Mouse (Mus musculus): ENCODE results near the gene Cacna1a.
"Not testable (repeated sequence)": the region's sequence is repeated elsewhere in the genome, so short reads cannot be mapped to it uniquely, and the experiment has no call there.

Gene Cacna1a

GRCm38 (mm10) chr8:84471271-84471995 lies 83.2 kb downstream of the Cacna1a start:
- peak; percentile 26 for DNase-seq (ENCODE audit: low read depth, low spot score)

GRCm38 (mm10) chr8:84474456-84474855 lies 86.2 kb downstream of the Cacna1a start:
- peak; percentile 22 for DNase-seq (ENCODE audit: low read depth, low spot score)

GRCm38 (mm10) chr8:84477341-84477740 lies 89.1 kb downstream of the Cacna1a start:
- DNase-seq (ENCODE audit: low read depth, low spot score): no peak

- DNase-seq (ENCODE audit: low read depth, low spot score): no peak
Observed at GRCm38 (mm10) chr8:84483004-84483403, 94.8 kb downstream of the Cacna1a start.

GRCm38 (mm10) chr8:84485366-84485765 lies 97.1 kb downstream of the Cacna1a start:
- DNase-seq (ENCODE audit: low read depth, low spot score): no peak

- DNase-seq (ENCODE audit: low read depth, low spot score): no peak
Observed at GRCm38 (mm10) chr8:84485864-84486263, 97.6 kb downstream of the Cacna1a start.

- DNase-seq (ENCODE audit: low read depth, low spot score): no peak
Observed at GRCm38 (mm10) chr8:84489223-84489622, 101.0 kb downstream of the Cacna1a start.

- DNase-seq (ENCODE audit: low read depth, low spot score): no peak
Observed at GRCm38 (mm10) chr8:84494541-84495084, 106.4 kb downstream of the Cacna1a start.

GRCm38 (mm10) chr8:84501181-84501580 lies 112.9 kb downstream of the Cacna1a start:
- no peak for DNase-seq (ENCODE audit: low read depth, low spot score)

GRCm38 (mm10) chr8:84501671-84502308 lies 113.5 kb downstream of the Cacna1a start:
- DNase-seq (ENCODE audit: low read depth, low spot score): no peak

- no peak for DNase-seq (ENCODE audit: low read depth, low spot score)
Observed at GRCm38 (mm10) chr8:84502638-84503037, 114.4 kb downstream of the Cacna1a start.

- no peak for DNase-seq (ENCODE audit: low read depth, low spot score)
Observed at GRCm38 (mm10) chr8:84507220-84507619, 119.0 kb downstream of the Cacna1a start.

GRCm38 (mm10) chr8:84509764-84510163 lies 121.5 kb downstream of the Cacna1a start:
- not testable (repeated sequence) for DNase-seq (ENCODE audit: low read depth, low spot score)

GRCm38 (mm10) chr8:84511621-84512020 lies 123.4 kb downstream of the Cacna1a start:
- no peak for DNase-seq (ENCODE audit: low read depth, low spot score)

- peak; percentile 12 for DNase-seq (ENCODE audit: low read depth, low spot score)
Observed at GRCm38 (mm10) chr8:84513765-84514164, 125.5 kb downstream of the Cacna1a start.

- DNase-seq (ENCODE audit: low read depth, low spot score): peak; percentile 10
Observed at GRCm38 (mm10) chr8:84518180-84518579, 129.9 kb downstream of the Cacna1a start.

- DNase-seq (ENCODE audit: low read depth, low spot score): no peak
Observed at GRCm38 (mm10) chr8:84518720-84519119, 130.5 kb downstream of the Cacna1a start.

- DNase-seq (ENCODE audit: low read depth, low spot score): no peak
Observed at GRCm38 (mm10) chr8:84519767-84520626, 131.8 kb downstream of the Cacna1a start.

GRCm38 (mm10) chr8:84520999-84521398 lies 132.8 kb downstream of the Cacna1a start:
- no peak for DNase-seq (ENCODE audit: low read depth, low spot score)

GRCm38 (mm10) chr8:84528036-84528435 lies 139.8 kb downstream of the Cacna1a start:
- DNase-seq (ENCODE audit: low read depth, low spot score): no peak

- DNase-seq (ENCODE audit: low read depth, low spot score): no peak
Observed at GRCm38 (mm10) chr8:84529548-84529947, 141.3 kb downstream of the Cacna1a start.

GRCm38 (mm10) chr8:84532725-84533124 lies 144.5 kb downstream of the Cacna1a start:
- DNase-seq (ENCODE audit: low read depth, low spot score): no peak

Data from A20 (cell line).